21 mouse cellular contexts compared by ENCODE assay signal in the genomic region with DNA sequence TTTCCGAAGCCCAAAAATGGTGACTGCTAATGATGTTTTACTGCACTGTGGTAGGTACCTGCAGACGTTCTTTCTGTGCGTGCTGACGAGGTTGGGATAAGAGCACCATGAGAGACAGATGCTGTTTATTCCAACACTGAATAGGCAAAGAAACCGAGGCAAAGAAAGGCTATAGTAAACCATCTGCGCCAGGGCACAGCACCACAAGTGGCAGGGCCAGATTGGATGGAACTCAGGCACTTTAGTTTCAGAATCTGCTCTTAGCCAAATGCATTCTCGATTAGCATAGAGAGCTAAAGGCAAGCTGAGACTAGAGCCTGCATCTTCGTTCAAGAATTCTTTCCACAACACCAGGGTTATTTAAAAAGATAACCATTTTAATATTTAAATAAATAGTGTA. TPM values are rescaled to one million over a fixed set of nuclear protein-coding genes. Genes with fewer than 3 reads are reported as not detected.
DNase-seq lines count a peak whose midpoint lies in the region; TF ChIP-seq lines count a peak whose summit lies in the region.
"Had no signal": no experiment of that assay in that cellular context is flagged by ENCODE, and none has a peak within 500 bp of the region (broad histone marks: within the 10 kb centered on the region; RNA-seq: fewer than 3 reads in every experiment).

No protein-coding gene starts in this region.

- TF ChIP-seq CTCF in layer of hippocampus, adult 2 months (conservative IDR thresholded peaks at IDR 0.05) = peak; percentile 45

- 0 out of 2 replicates have a peak overlapping the region, but pooled peaks have one; percentile 10 for H3K27ac ChIP-seq in layer of hippocampus, adult 2 months
- H3K27ac ChIP-seq: embryonic facial prominence, embryonic 15.5 days; hindbrain, embryonic 13.5 days; midbrain, embryonic 15.5 days had no signal

- DNase-seq in heart, adult 11 months = peak; percentile 25
- DNase-seq in heart, postnatal 4 days = no peak
- peak; percentile 36 for DNase-seq in brain, embryonic 18.5 days (ENCODE audit: low read depth, low spot score)
- DNase-seq in layer of hippocampus, adult 2 months (ENCODE audit: low spot score in 2 of 2) = peak; percentile 30 to 40
- peak; percentile 35 for DNase-seq in right cerebral cortex, postnatal 4 days
- DNase-seq in urinary bladder, postnatal 14 days (ENCODE audit: low spot score) = no peak
- no peak for DNase-seq in ovary, postnatal 14 days (ENCODE audit: low spot score)
- DNase-seq: B cell, adult 2 months; cerebellum, adult 11-12 months; cerebellum, postnatal 25 days; heart, postnatal 10 days; kidney, adult 8-10 months; kidney, postnatal 25 days; lung, adult 18-20 months; spleen, adult 18-20 months; thymus, postnatal 4 days had no signal

- H3K4me3 ChIP-seq in layer of hippocampus, adult 2 months = no peak overlapping the region
- H3K4me3 ChIP-seq: embryonic facial prominence, embryonic 15.5 days; hindbrain, embryonic 13.5 days; midbrain, embryonic 15.5 days; myocyte had no signal

RNA-seq across cellular contexts. Expression of gene Insc, which starts 59.1 kb away (rescaled TPM):
- total RNA-seq in heart, postnatal 4 days (2021) = 1 to 10 TPM; 1.9 to 2.7 TPM
- total RNA-seq in layer of hippocampus, adult 2 months (2021) = 1 to 10 TPM; 3.7 to 4.6 TPM
- total RNA-seq: megakaryocyte-erythroid progenitor cell, adult 5-6 weeks had no signal

Comparison
In these comparisons a context has a peak if more than half of its experiments do, and no peak if none do; other contexts are left out.
1. DNase-seq: peak in heart, adult 11 months (single experiment), brain, embryonic 18.5 days (single experiment), layer of hippocampus, adult 2 months (2 of 2) and right cerebral cortex, postnatal 4 days (single experiment); none in heart, postnatal 4 days (single experiment), urinary bladder, postnatal 14 days (single experiment) and ovary, postnatal 14 days (single experiment).